ENCODE assay signal across 7 mouse cellular contexts in the genomic region with DNA sequence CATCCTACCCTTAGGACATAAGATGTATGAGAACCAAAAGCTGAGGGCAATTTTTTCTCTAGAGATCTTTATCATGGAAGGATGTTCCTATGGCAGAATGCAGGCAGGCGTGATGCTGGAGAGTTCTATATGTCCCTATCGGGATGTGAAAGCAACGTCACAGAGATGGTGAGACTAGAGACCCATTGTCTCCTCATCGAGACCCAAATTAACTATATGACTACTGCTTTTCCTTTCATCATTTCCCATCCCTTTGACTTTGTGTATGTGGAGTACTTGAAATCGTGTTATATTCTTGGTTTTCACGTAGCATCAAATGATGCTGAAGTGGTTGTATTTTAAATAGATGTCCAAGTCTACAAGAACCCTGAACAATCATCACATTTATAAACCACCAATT. TPM values are rescaled to one million over a fixed set of nuclear protein-coding genes. Genes with fewer than 3 reads are reported as not detected.
DNase-seq lines count a peak whose midpoint lies in the region; ATAC-seq and TF ChIP-seq lines count a peak whose summit lies in the region.

Gene Ggact, minus strand, starts transcription at position 101 of the 400 bp plus-strand sequence.

- peak within 1 kb of the TSS; percentile 58 for H3K9ac ChIP-seq in embryonic facial prominence, embryonic 12.5 days
- peak within 1 kb of the TSS; percentile 64 for H3K9ac ChIP-seq in limb, embryonic 14.5 days (ENCODE audit: low read depth, low read length, severe bottlenecking)

- H3K4me2 ChIP-seq in embryonic facial prominence, embryonic 12.5 days (replicated peaks), result peak within 1 kb of the TSS; percentile 84
- peak within 1 kb of the TSS; percentile 94 for H3K4me2 ChIP-seq in limb, embryonic 14.5 days (replicated peaks; ENCODE audit: low read depth, low read length, severe bottlenecking)

- no peaks in the 10 kb centered on the region for H3K36me3 ChIP-seq in megakaryocyte, embryonic 14.5 days (replicated peaks; ENCODE audit: low read length)
- H3K36me3 ChIP-seq in embryonic facial prominence, embryonic 12.5 days, result no peaks in the 10 kb centered on the region
- H3K36me3 ChIP-seq in limb, embryonic 14.5 days (ENCODE audit: control insufficient read depth, insufficient read depth, low read length), result no peaks in the 10 kb centered on the region

- no peaks in the 10 kb centered on the region for H3K9me3 ChIP-seq in megakaryocyte, embryonic 14.5 days
- H3K9me3 ChIP-seq in embryonic facial prominence, embryonic 12.5 days, result no peaks in the 10 kb centered on the region
- no peaks in the 10 kb centered on the region for H3K9me3 ChIP-seq in limb, embryonic 14.5 days (ENCODE audit: control insufficient read depth, low read length)

- no peak for TF ChIP-seq POLR2A in limb, embryonic 14.5 days (IDR thresholded peaks at IDR 0.05; ENCODE audit: borderline replicate concordance, extremely low read depth, insufficient read depth, insufficient read length)

- DNase-seq in heart, postnatal 36 days, result no peak
- DNase-seq in limb, embryonic 14.5 days (ENCODE audit: low spot score), result no peak
- DNase-seq in embryo, embryonic 9.5 days (ENCODE audit: extremely low spot score), result no peak
- DNase-seq in kidney, adult 11 months, result no peak

- 79% methylated on average over 6 of the region's 6 CpGs for WGBS in embryonic facial prominence, embryonic 12.5 days
- 86% methylated on average over 6 of the region's 6 CpGs for WGBS in limb, embryonic 14.5 days

- intact Hi-C loops in heart, postnatal 36 days (cut with DNase I), result no loop called here

- peaks cover 14% of the 10 kb centered on the region for H3K4me1 ChIP-seq in megakaryocyte, embryonic 14.5 days
- no peaks in the 10 kb centered on the region for H3K4me1 ChIP-seq in embryonic facial prominence, embryonic 12.5 days
- H3K4me1 ChIP-seq in limb, embryonic 14.5 days (ENCODE audit: control insufficient read depth, insufficient read depth, low read length), result no peaks in the 10 kb centered on the region

- H3K27ac ChIP-seq in embryonic facial prominence, embryonic 12.5 days, result no peak within 1 kb of the TSS
- H3K27ac ChIP-seq in limb, embryonic 14.5 days (replicated peaks; ENCODE audit: low read depth, low read length), result no peak within 1 kb of the TSS

- ATAC-seq in megakaryocyte, adult 5-6 weeks (ENCODE audit: poor library complexity, severe bottlenecking), result no peak
- no peak for ATAC-seq in embryonic facial prominence, embryonic 12.5 days (ENCODE audit: insufficient number of reproducible peaks, insufficient read depth, low FRiP score, low TSS enrichment)
- ATAC-seq in limb, embryonic 14.5 days (ENCODE audit: low FRiP score, low read depth), result no peak

- peak within 1 kb of the TSS; percentile 94 for H3K4me3 ChIP-seq in megakaryocyte, embryonic 14.5 days (replicated peaks)
- H3K4me3 ChIP-seq in embryonic facial prominence, embryonic 12.5 days, result peak within 1 kb of the TSS; percentile 53
- H3K4me3 ChIP-seq in limb, embryonic 14.5 days (replicated peaks; ENCODE audit: low read length), result peak within 1 kb of the TSS; percentile 67

- H3K27me3 ChIP-seq in megakaryocyte, embryonic 14.5 days (replicated peaks), result peaks cover 10% of the 10 kb centered on the region
- H3K27me3 ChIP-seq in embryonic facial prominence, embryonic 12.5 days, result no peaks in the 10 kb centered on the region
- no peaks in the 10 kb centered on the region for H3K27me3 ChIP-seq in limb, embryonic 14.5 days (ENCODE audit: control insufficient read depth, insufficient read depth, low read length)

RNA-seq across cellular contexts. Expression of gene Ggact, which starts in this region (rescaled TPM):
- polyA plus RNA-seq in megakaryocyte, embryonic 14.5 days (2012; ENCODE audit: insufficient read depth, low replicate concordance), result 6.3 TPM in 1 of 2 replicates, not detected in the other
- total RNA-seq in megakaryocyte, adult 5-6 weeks (2015), result 0.65 and 1.2 TPM in 2 replicates
- total RNA-seq in megakaryocyte, adult 5-6 weeks (2017), result 0.20 and 0.51 TPM in 2 replicates
- 9.4 and 10.5 TPM in 2 replicates for polyA plus RNA-seq in embryonic facial prominence, embryonic 12.5 days (2016; fragmentation: Nextera tagmentation; extraction: Ambion mirVana)
- 10 to 100 TPM; 23.2 to 25.1 TPM for total RNA-seq in heart, postnatal 36 days (2021)
- 7.7 and 9.1 TPM in 2 replicates for polyA plus RNA-seq in limb, embryonic 14.5 days (2012; rRNA removed)
- polyA plus RNA-seq in limb, embryonic 14.5 days (2014; fragmentation: Nextera tagmentation; extraction: Ambion mirVana), result 6.6 and 10.0 TPM in 2 replicates

Comparison
In these comparisons a context has a peak if more than half of its experiments do, and no peak if none do; other contexts are left out.
1. RNA of gene Ggact (total RNA-seq): 23.2 to 25.1 TPM in heart, postnatal 36 days; 0.20 to 1.2 TPM in megakaryocyte, adult 5-6 weeks; every median in the first group is over 10 times any median in the second.
2. Peak in every context shown above with its lines, with median percentiles within 50 percentile points of each other: H3K4me3 ChIP-seq.